In the genomic region with DNA sequence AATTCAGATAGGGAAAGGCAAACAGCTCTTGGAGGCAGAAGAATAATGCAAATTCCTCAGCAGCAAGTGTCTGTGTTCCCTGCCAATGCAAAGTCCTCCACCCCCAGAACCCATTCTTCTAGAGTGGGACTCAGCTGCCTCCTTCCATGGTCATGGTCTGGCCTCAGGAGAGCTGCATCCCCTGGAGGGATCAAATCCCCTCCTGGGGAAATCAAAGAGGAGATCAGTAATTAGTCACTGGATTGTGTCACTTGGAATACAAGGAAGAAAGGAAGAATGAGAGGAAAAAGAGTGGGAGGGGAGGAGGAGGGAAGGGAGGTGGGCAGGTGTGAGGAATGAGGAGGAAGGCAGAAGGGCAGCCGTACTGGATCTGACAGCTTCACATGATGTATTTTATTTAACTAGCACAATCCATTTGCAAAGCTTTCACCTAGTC, we compare ENCODE assay signal across 30 mouse cellular contexts.
DNase-seq lines count a peak whose midpoint lies in the region; ATAC-seq lines count a peak whose summit lies in the region.
"Had no signal": no experiment of that assay in that cellular context is flagged by ENCODE, and none has a peak within 500 bp of the region (broad histone marks: within the 10 kb centered on the region; RNA-seq: fewer than 3 reads in every experiment).

No protein-coding gene starts in this region.

- DNase-seq in heart, adult 11 months = peak; percentile 31
- no peak for DNase-seq in heart, adult 8-10 months (ENCODE audit: low spot score)
- DNase-seq in left cerebral cortex, adult 18-20 months (ENCODE audit: low spot score in 2 of 2) = peak; percentile 40 to 50
- DNase-seq in left cerebral cortex, adult 9 months (ENCODE audit: low spot score in 2 of 2) = no peak
- DNase-seq in liver, embryonic 11.5 days (ENCODE audit: low spot score) = peak; percentile 22
- peak; percentile 69 for DNase-seq in brain, adult 2 months (ENCODE audit: low read depth, low spot score)
- DNase-seq in urinary bladder, postnatal 14 days (ENCODE audit: low spot score) = no peak
- DNase-seq: adrenal gland, postnatal 10 days; adrenal gland, postnatal 36 days; B cell, adult 2 months; cerebellum, adult 11 months; cerebellum, adult 2 months; cerebellum, adult 9-11 months; cerebellum, postnatal 25 days; forebrain, postnatal 0 days; gastrocnemius, postnatal 14 days; heart, adult 18-20 months; heart, postnatal 14 days; heart, postnatal 4 days had no signal

- H3K27ac ChIP-seq in liver, embryonic 11.5 days (ENCODE audit: low read depth, low read length) = no peak overlapping the region
- H3K27ac ChIP-seq in liver, embryonic 12.5 days = no peak overlapping the region
- H3K27ac ChIP-seq: embryonic facial prominence, embryonic 12.5 days; embryonic facial prominence, embryonic 15.5 days; heart, embryonic 10.5 days; heart, embryonic 13.5 days; hindbrain, embryonic 14.5 days; hindbrain, postnatal 0 days had no signal

- no peak overlapping the region for H3K4me2 ChIP-seq in liver, embryonic 11.5 days
- H3K4me2 ChIP-seq in liver, embryonic 12.5 days = no peak overlapping the region
- H3K4me2 ChIP-seq: embryonic facial prominence, embryonic 12.5 days; embryonic facial prominence, embryonic 15.5 days; heart, embryonic 13.5 days; hindbrain, embryonic 14.5 days had no signal

- H3K4me1 ChIP-seq in liver, embryonic 11.5 days (replicated peaks; ENCODE audit: control insufficient read depth, insufficient read depth, low read length) = no peaks in the 10 kb centered on the region
- no peaks in the 10 kb centered on the region for H3K4me1 ChIP-seq in liver, embryonic 12.5 days
- H3K4me1 ChIP-seq: embryonic facial prominence, embryonic 12.5 days; embryonic facial prominence, embryonic 15.5 days; heart, embryonic 10.5 days had no signal

- no peaks in the 10 kb centered on the region for H3K27me3 ChIP-seq in liver, embryonic 11.5 days (replicated peaks; ENCODE audit: control insufficient read depth, insufficient read depth, low read length)
- H3K27me3 ChIP-seq in liver, embryonic 12.5 days (replicated peaks) = no peaks in the 10 kb centered on the region
- H3K27me3 ChIP-seq: CH12.LX; embryonic facial prominence, embryonic 12.5 days; embryonic facial prominence, embryonic 15.5 days; heart, embryonic 13.5 days; Patski had no signal

- 29% methylated on average over 1 of the region's 1 CpGs for WGBS in liver, embryonic 11.5 days
- WGBS in liver, embryonic 12.5 days (ENCODE audit: insufficient replicate concordance) = 53% methylated on average over 1 of the region's 1 CpGs

- H3K36me3 ChIP-seq in liver, embryonic 11.5 days (ENCODE audit: control insufficient read depth, insufficient read depth, low read length) = no peaks in the 10 kb centered on the region
- H3K36me3 ChIP-seq in liver, embryonic 12.5 days = no peaks in the 10 kb centered on the region
- H3K36me3 ChIP-seq: embryonic facial prominence, embryonic 12.5 days; embryonic facial prominence, embryonic 15.5 days; G1E; heart, embryonic 10.5 days; heart, embryonic 13.5 days had no signal

- H3K9ac ChIP-seq in liver, embryonic 11.5 days (ENCODE audit: low read depth, low read length) = no peak overlapping the region
- H3K9ac ChIP-seq in liver, embryonic 12.5 days = no peak overlapping the region
- H3K9ac ChIP-seq: embryonic facial prominence, embryonic 12.5 days; embryonic facial prominence, embryonic 15.5 days; forebrain, postnatal 0 days; heart, embryonic 13.5 days; hindbrain, embryonic 14.5 days had no signal

- H3K9me3 ChIP-seq in liver, embryonic 11.5 days (ENCODE audit: control insufficient read depth, low read length) = no peaks in the 10 kb centered on the region
- H3K9me3 ChIP-seq in liver, embryonic 12.5 days (replicated peaks) = no peaks in the 10 kb centered on the region
- H3K9me3 ChIP-seq: embryonic facial prominence, embryonic 12.5 days; embryonic facial prominence, embryonic 15.5 days; heart, embryonic 10.5 days; heart, embryonic 13.5 days had no signal

- no peak overlapping the region for H3K4me3 ChIP-seq in liver, embryonic 11.5 days (ENCODE audit: low read depth, low read length)
- no peak overlapping the region for H3K4me3 ChIP-seq in liver, embryonic 12.5 days
- H3K4me3 ChIP-seq: embryonic facial prominence, embryonic 12.5 days; embryonic facial prominence, embryonic 15.5 days; heart, embryonic 10.5 days; heart, embryonic 13.5 days had no signal

- no peak for ATAC-seq in liver, embryonic 11.5 days (replicated peaks; ENCODE audit: low FRiP score)
- no peak for ATAC-seq in liver, embryonic 12.5 days
- ATAC-seq: forebrain, embryonic 14.5 days; forebrain, postnatal 0 days; hindbrain, postnatal 0 days; Patski had no signal

Comparison
In these comparisons a context has a peak if more than half of its experiments do, and no peak if none do; other contexts are left out.
1. DNase-seq: peak in heart, adult 11 months (single experiment), left cerebral cortex, adult 18-20 months (2 of 2), liver, embryonic 11.5 days (single experiment) and brain, adult 2 months (single experiment); none in heart, adult 8-10 months (single experiment), left cerebral cortex, adult 9 months (0 of 2) and urinary bladder, postnatal 14 days (single experiment).